Mouse (Mus musculus): ENCODE data around the gene Prrx1.

GRCm38 (mm10) chr1:163257298-163257697, 56.2 kb downstream of the Prrx1 start:
- TF ChIP-seq POLR2A (IDR thresholded peaks at IDR 0.05; ENCODE audit: low read depth, low read length) (no peak), CTCF (IDR thresholded peaks at IDR 0.05; ENCODE audit: extremely low read depth, insufficient read length, insufficient replicate concordance, low read depth, low read length) (no peak)

Data from small intestine, adult 2 months (tissue).